Mouse (Mus musculus) hindbrain, embryonic 16.5 days (tissue): ENCODE measurements at regions not wholly inside any gene's neighbourhood (a gene's known extent, or its start where the extent isn't known, plus 50 kb on each side); places are given as distances from the start of the nearest gene placed in this dataset.

Experiments
- ATAC-seq: fragments of 200-750 bp; cut with Nextera tagmentation; 2 replicates; pipeline ENCODE4 v1.8.0; 2017; ENCODE audit warnings: moderate TSS enrichment, moderate library complexity
- H3K27ac ChIP-seq: fragments of 300-500 bp; sonication (generic); 2 replicates; pipeline ENCODE4 v1.5.1; 2014; ENCODE audit warnings: low read depth, mild to moderate bottlenecking, control low read depth, low read length, moderate library complexity
- H3K27me3 ChIP-seq: fragments of 300-500 bp; sonication (generic); replicated peaks from 2 replicates; pipeline ENCODE4 v1.6.1; 2014; ENCODE audit warnings: low read length; ENCODE audit not compliant: control insufficient read depth, insufficient read depth
- H3K36me3 ChIP-seq: fragments of 300-500 bp; sonication (generic); 2 replicates; pipeline ENCODE4 v1.6.1; 2014; ENCODE audit warnings: mild to moderate bottlenecking, low read length, moderate library complexity, mixed read lengths; ENCODE audit not compliant: control insufficient read depth, insufficient read depth
- H3K4me1 ChIP-seq: fragments of 300-500 bp; sonication (generic); 2 replicates; pipeline ENCODE4 v1.6.1; 2014; ENCODE audit warnings: low read depth, low read length; ENCODE audit not compliant: control insufficient read depth, insufficient read depth
- H3K4me2 ChIP-seq: fragments of 300-500 bp; sonication (generic); 2 replicates; pipeline ENCODE4 v1.6.1; 2014; ENCODE audit warnings: mild to moderate bottlenecking, low read length, control low read depth, moderate library complexity
- H3K4me3 ChIP-seq: fragments of 300-500 bp; sonication (generic); 2 replicates; pipeline ENCODE4 v1.5.1; 2014; ENCODE audit warnings: mild to moderate bottlenecking, low read length, control low read depth, moderate library complexity
- H3K9ac ChIP-seq: fragments of 300-500 bp; sonication (generic); 2 replicates; pipeline ENCODE4 v1.6.1; 2014; ENCODE audit warnings: low read depth, mild to moderate bottlenecking, control low read depth, low read length, moderate library complexity
- H3K9me3 ChIP-seq: fragments of 300-500 bp; sonication (generic); 2 replicates; pipeline ENCODE4 v1.6.1; 2014; ENCODE audit warnings: mild to moderate bottlenecking, low read length, moderate library complexity; ENCODE audit not compliant: control insufficient read depth
- WGBS: fragments of 180-500 bp; shearing (Covaris S2); extraction: QIAGEN DNeasy Blood & Tissue Kit; methylation state at CpG from one replicate; pipeline ENCODE4 v1.1.7; 2014; 5-methylcytosine and 5-hydroxymethylcytosine counted together

GRCm38 (mm10) chr13:97453469-97453868 is 212.6 kb downstream of the Enc1 start:
- Histone ChIP-seq H3K27ac (no peak overlapping the region), H3K9ac (no peak overlapping the region), H3K9me3 (no peaks in the 10 kb centered on the region), H3K36me3 (no peaks in the 10 kb centered on the region), H3K4me2 (no peak overlapping the region), H3K4me1 (no peaks in the 10 kb centered on the region), H3K27me3 (no peaks in the 10 kb centered on the region), H3K4me3 (no peak overlapping the region)
- no peak for ATAC-seq
- 62% methylated on average over 6 of the region's 6 CpGs for WGBS

- Histone ChIP-seq H3K27me3 (no peaks in the 10 kb centered on the region), H3K4me1 (no peaks in the 10 kb centered on the region), H3K9me3 (no peaks in the 10 kb centered on the region), H3K36me3 (no peaks in the 10 kb centered on the region), H3K4me2 (no peak overlapping the region), H3K9ac (no peak overlapping the region), H3K27ac (no peak overlapping the region), H3K4me3 (no peak overlapping the region)
- ATAC-seq = no peak
- WGBS = 20% methylated on average over 5 of the region's 5 CpGs
These were observed 212.2 kb downstream of the Enc1 start for GRCm38 (mm10) chr13:97453090-97453430.

GRCm38 (mm10) chr13:97452386-97453089 is 211.6 kb downstream of the Enc1 start:
- Histone ChIP-seq H3K9ac (no peak overlapping the region), H3K4me2 (no peak overlapping the region), H3K27ac (no peak overlapping the region), H3K9me3 (no peaks in the 10 kb centered on the region), H3K27me3 (no peaks in the 10 kb centered on the region), H3K36me3 (no peaks in the 10 kb centered on the region), H3K4me3 (no peak overlapping the region), H3K4me1 (no peaks in the 10 kb centered on the region)
- ATAC-seq = no peak
- WGBS = 51% methylated on average over 11 of the region's 11 CpGs

GRCm38 (mm10) chr13:97451276-97451675 is 210.4 kb downstream of the Enc1 start:
- H3K9ac ChIP-seq = no peak overlapping the region
- H3K4me3 ChIP-seq = no peak overlapping the region
- no peak for ATAC-seq
- H3K4me2 ChIP-seq = no peak overlapping the region
- H3K27ac ChIP-seq = no peak overlapping the region
- H3K27me3 ChIP-seq = no peaks in the 10 kb centered on the region
- H3K4me1 ChIP-seq = no peaks in the 10 kb centered on the region
- WGBS = 85% methylated on average over 10 of the region's 10 CpGs
- no peaks in the 10 kb centered on the region for H3K9me3 ChIP-seq
- no peaks in the 10 kb centered on the region for H3K36me3 ChIP-seq

GRCm38 (mm10) chr13:97448123-97448522 is 207.2 kb downstream of the Enc1 start:
- H3K27ac ChIP-seq = no peak overlapping the region
- no peaks in the 10 kb centered on the region for H3K9me3 ChIP-seq
- WGBS = 85% methylated on average over 1 of the region's 1 CpGs
- no peak overlapping the region for H3K9ac ChIP-seq
- no peaks in the 10 kb centered on the region for H3K36me3 ChIP-seq
- H3K4me1 ChIP-seq = no peaks in the 10 kb centered on the region
- no peaks in the 10 kb centered on the region for H3K27me3 ChIP-seq
- H3K4me2 ChIP-seq = no peak overlapping the region
- ATAC-seq = no peak
- H3K4me3 ChIP-seq = no peak overlapping the region

- Histone ChIP-seq H3K4me1 (peaks cover 19% of the 10 kb centered on the region), H3K36me3 (no peaks in the 10 kb centered on the region), H3K9me3 (no peaks in the 10 kb centered on the region), H3K27ac (no peak overlapping the region), H3K4me2 (no peak overlapping the region), H3K9ac (no peak overlapping the region), H3K27me3 (no peaks in the 10 kb centered on the region), H3K4me3 (no peak overlapping the region)
- ATAC-seq = no peak
- 80% methylated on average over 14 of the region's 14 CpGs for WGBS
These were observed 203.0 kb downstream of the Enc1 start for GRCm38 (mm10) chr13:97443731-97444428.

- ATAC-seq = no peak
- no peaks in the 10 kb centered on the region for H3K36me3 ChIP-seq
- no peak overlapping the region for H3K4me2 ChIP-seq
- no peaks in the 10 kb centered on the region for H3K9me3 ChIP-seq
- H3K4me3 ChIP-seq = no peak overlapping the region
- no peak overlapping the region for H3K27ac ChIP-seq
- H3K27me3 ChIP-seq = no peaks in the 10 kb centered on the region
- 82% methylated on average over 1 of the region's 1 CpGs for WGBS
- no peak overlapping the region for H3K9ac ChIP-seq
- H3K4me1 ChIP-seq = peaks cover 23% of the 10 kb centered on the region
These were observed 201.9 kb downstream of the Enc1 start for GRCm38 (mm10) chr13:97442806-97443205.

- Histone ChIP-seq H3K4me2 (peak overlapping the region; percentile 30), H3K4me3 (no peak overlapping the region), H3K9me3 (no peaks in the 10 kb centered on the region), H3K9ac (peak overlapping the region; percentile 19; the same call in 1 of the 2 replicates), H3K36me3 (no peaks in the 10 kb centered on the region), H3K27ac (peak overlapping the region; percentile 37; the same call in 1 of the 2 replicates), H3K27me3 (no peaks in the 10 kb centered on the region), H3K4me1 (peaks cover 25% of the 10 kb centered on the region)
- WGBS = 16% methylated on average over 10 of the region's 10 CpGs
- ATAC-seq = no peak
These were observed 201.4 kb downstream of the Enc1 start for GRCm38 (mm10) chr13:97442283-97442682.

- WGBS = 50% methylated on average over 2 of the region's 2 CpGs
- Histone ChIP-seq H3K4me3 (no peak overlapping the region), H3K27me3 (no peaks in the 10 kb centered on the region), H3K36me3 (no peaks in the 10 kb centered on the region), H3K9ac (no peak overlapping the region), H3K27ac (no peak overlapping the region), H3K9me3 (no peaks in the 10 kb centered on the region), H3K4me1 (peaks cover 30% of the 10 kb centered on the region), H3K4me2 (no peak overlapping the region)
- ATAC-seq = no peak
These were observed 200.9 kb downstream of the Enc1 start for GRCm38 (mm10) chr13:97441803-97442202.
